Mouse (Mus musculus) right cerebral cortex, adult 2 months (tissue): ENCODE data around the gene Dip2a.

Source experiments
- DNase-seq, 2 experiments: peaks; one replicate each; pipeline ENCODE4 v3.0.0; 2021 to 2022; ENCODE audit warnings: low spot score in 2 of 2

The Dip2a gene

DNA sequence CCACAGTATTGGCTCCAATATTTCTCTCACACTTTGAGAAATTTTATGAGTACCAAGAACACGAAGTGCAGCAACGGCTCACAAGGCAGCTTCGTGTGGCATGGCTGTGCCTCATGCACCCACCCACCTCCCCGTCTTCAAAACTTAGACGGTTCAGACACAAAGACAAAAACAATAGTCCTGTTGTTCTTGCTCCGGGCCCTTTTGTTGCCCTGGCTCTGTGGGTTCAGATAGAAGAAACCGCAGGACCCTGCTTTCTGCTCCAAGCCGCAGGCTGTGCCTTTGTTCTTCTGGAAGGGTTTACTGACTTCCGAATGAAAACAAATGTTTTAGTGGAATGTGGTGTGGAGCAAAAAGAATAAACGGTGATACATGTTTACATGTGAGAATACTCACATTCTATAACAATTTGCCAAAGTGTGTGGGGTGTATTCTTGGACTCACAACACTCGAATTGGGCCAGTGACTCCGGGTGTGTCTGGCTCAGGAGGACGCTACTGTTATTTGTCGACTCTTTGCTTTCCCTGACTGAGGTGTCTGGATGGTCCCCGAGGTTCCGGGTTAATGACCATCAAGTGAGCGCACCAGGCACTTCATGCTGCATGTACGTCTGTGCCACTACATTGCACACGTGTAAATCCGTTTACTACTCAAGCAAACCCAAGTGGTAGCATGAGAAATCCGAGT, 97.0 kb downstream of the Dip2a start:
- DNase-seq, result no peak

DNA sequence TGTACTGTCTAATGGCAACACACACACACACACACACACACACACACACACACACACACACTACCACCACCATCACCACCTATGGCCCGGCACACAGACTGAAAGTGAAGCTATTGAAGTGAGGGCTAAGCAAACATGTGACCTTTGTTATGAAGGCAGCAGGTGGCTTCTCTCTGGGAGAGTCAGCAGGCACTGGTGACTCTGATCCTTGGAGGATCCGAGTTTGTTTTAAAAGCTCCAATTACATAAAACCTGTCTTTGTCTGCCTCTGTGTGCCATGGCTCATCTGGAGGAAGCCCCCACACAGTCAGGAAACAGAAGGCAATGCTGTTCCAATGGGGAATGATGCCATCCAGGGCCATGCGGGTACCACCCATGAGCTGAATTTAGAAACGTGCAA, 98.5 kb downstream of the Dip2a start:
- DNase-seq, result no peak

DNA sequence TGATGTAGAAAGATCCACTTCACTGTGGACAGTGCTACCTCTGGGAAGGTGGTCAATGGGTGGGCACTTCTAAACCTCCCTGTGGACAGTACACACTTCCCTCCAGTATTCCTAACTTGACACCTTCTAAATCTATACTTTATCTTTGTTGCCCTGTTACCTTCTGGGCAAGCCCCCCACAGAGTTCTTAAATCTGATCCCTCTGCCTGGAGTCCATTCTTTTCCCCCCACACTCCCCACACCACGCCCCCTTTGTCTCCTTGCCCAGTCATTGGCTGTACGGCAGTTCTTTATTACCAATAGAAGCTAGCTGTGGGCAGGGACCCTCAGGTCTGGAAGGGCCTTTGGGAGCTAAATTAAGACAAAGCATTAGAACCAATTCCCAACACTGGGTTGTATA, 100.0 kb downstream of the Dip2a start:
- no peak for DNase-seq

DNA sequence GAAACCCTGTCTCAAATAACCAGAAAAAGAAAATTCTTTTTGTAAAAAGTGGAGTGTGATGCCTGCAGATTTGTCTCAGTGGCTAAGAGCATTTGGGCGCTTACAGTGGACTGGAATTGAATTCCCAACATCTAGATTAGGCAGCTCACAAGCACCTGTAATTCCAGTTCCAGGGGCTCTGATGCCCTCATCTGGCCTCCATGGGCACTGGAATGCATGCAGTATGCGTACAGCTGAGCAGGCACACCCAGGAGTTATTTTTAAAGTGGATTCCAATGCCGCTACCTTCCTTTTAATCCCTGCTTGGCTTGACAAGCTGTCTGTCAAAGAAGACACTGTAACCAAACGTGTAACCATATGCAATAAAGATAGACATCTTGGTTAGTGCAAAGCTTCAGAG, 105.7 kb downstream of the Dip2a start:
- DNase-seq, result no peak

DNA sequence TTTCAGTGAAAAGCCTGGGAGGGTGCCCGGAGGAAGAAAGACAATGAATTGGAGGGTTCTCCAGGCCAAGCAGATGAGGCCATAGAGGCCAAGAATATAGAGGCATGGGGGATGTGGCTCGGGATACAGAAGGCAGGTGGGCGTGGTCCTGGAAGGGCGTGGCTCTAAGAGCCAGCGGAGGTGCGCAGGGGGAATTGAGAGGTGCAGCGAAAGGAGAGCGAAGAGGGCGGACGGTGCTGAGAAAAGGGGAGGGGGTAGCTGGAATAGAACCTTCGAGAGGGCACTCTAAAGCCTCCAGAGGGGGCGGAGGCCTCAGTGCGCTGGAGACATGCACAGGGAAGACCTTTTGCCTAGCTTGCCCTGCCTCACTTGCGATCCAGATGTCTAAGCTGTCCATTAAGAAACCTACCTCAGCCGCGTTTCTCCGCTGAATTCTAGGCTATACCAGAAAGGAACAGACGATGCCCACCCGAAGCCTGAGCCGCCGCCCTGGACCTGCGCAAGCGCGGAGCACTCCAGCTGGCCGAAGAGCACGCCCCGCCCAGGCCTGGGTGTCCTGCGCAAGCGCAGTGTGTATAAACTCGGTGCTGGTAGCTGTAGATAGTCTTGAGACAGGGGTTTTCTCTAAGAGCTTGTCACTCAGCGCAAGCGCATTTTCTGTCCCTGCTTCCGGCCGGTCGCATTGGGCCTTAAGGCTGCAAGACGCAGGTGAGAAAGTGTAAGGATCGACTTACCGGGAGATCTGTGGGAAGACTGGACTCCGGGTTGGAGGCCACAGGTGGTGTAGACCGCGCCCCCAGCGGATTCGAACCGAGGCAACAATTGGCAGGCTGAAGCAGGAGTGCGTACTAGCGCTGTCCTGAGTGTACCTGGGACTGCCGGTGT, 107.5 kb downstream of the Dip2a start, which contains the start of gene Prmt2:
Gene Prmt2 (minus strand): TSS at position 525 of the 885 bp plus-strand sequence.
- peak; percentile 89 for DNase-seq

DNA sequence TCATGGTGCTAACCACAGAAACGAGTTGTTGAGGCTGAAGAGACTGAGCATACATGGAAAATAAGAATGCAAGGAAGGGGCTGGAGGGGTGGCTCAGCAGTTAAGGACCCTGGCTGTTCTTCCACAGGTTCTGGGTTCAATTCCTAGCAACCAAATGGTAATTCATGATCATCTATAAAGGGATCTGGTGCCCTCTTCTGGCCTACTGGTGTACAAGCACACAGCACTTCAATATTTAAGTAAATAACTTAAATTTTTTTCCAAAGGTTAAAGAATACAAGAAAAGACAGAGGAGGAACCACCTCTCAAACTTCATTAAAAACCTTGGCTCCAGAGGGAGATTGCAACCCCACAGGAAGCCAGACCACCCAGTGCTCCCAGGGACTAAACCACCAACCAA, 115.5 kb downstream of the Dip2a start:
- no peak for DNase-seq

DNA sequence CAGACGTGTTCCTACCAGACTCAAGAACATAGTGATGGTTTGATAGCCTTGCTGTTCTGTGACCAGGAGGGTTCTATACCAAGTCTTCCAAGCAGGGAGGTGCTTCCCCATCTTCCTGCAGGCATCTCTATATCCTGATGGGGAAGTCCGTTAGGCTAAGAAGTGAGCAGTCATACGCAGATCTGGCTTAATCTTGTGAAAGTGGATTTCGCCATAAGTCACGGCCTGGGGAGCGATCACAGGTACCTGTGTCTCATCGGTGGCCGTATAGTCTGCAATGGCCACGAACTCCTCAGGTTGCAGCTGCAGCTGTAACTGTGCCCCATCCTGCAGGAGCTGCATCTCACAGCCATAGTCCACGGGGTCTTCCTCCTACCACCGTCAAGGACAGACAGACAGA, 119.1 kb downstream of the Dip2a start:
- DNase-seq, result no peak

DNA sequence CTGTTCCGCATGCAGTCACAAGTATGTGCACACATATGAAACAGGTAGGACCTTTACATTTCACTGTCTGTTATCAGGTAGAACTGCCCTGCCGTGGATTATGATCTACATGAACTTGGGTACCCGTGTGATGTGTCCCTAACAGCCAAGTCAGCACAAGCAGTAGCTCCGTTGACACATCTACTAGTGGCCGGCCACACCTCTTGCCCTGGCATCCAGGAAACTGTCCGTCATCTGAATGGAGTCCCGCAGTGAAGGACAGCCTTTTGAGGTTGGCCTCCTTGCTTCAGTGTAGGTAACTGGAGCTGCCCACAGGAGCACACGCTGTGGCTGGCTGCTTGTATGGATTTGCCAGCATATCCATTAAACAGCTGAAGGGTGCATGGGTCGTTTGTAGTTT, 126.9 kb downstream of the Dip2a start:
- no peak for DNase-seq

DNA sequence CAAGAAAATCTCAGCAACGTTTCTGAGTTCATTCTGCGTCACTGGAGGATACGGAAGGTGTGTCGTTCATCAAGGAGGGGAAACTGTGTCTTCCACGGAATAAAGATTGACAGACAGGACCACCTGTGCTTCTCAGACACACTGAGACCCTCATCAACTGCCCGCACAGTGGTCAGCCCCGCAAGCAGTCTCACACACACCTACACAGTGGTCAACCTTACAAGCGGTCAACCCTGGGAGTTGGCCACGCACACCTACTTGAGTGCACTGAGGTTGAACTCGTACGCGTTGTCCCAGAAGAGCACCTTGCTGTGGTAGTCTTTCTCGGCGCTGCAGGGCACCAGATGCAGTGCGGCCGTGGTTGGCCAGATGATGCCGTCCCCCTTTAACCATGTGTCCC, 128.0 kb downstream of the Dip2a start:
- DNase-seq, result peak in 1 of 2 experiments; percentile 1

DNA sequence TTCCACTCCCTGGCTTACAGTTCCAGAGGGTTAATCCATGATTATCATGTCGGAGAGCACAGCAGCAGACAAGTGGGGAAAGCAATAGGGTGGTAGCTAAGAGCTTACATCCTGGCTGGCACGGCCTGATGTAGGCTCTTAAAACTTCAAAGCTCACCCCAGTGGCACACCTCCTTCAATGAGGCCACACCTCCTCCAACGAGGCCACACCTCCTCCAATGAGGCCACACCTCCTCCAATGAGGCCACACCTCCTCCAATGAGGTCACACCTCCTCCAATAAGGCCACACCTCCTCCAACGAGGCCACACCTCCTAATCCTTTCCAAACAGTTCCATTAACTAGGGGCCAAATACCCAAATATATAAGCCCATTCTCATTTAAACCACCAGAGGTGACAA, 130.9 kb downstream of the Dip2a start:
- no peak for DNase-seq

DNA sequence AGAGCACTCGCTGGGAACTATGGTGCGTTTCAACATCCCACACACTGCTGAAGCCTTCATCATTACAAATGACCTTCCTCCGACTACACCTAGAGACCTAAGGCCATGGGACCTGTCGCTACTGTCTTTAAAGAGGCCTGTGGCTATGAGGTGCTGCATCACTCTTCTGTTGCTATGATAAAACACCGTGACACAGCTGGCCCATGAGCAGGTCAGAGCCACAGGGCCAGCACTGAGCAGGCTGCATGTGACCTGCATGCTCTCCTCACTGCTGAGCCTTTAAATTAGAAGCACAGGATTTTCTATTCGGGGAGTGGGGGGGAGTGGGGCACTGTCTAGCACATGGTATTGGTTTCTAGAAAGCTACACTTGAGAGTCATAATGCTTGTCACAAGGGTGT, 133.0 kb downstream of the Dip2a start:
- DNase-seq, result no peak

DNA sequence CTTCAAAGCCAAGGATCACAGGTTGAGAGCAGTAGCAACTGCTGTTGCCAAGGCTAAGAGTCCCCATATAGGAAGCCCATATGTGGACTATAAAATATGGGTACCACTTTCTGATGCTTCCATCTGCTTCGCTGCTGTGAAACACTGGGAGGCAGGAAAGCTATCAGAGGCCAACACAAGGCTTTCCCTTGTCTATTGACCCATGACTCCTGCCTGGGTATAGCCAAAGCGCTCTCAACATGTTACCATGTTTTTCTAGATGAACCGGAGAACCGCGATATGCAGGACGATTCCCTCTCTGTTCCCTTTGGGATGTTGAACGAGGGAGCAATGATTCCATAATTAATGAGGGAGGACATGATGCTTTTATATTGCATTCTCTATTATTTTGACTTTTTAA, 134.3 kb downstream of the Dip2a start:
- no peak for DNase-seq
